Mouse (Mus musculus) spleen, postnatal 4 days (tissue): ENCODE data around the gene Bdkrb2.

ENCODE experiments used
- DNase-seq, 2 experiments: peaks; one replicate each; pipeline ENCODE4 v3.0.0; 2022; ENCODE audit warnings: low spot score in 2 of 2

Bdkrb2 gene

GRCm38 (mm10) chr12:105590786-105591185 is 27.8 kb downstream of the Bdkrb2 start:
- DNase-seq = no peak

- no peak for DNase-seq
These were observed 29.3 kb downstream of the Bdkrb2 start for GRCm38 (mm10) chr12:105592361-105592761.

GRCm38 (mm10) chr12:105593471-105593870 is 30.4 kb downstream of the Bdkrb2 start:
- DNase-seq = no peak

GRCm38 (mm10) chr12:105597135-105597534 is 34.1 kb downstream of the Bdkrb2 start:
- DNase-seq = no peak

- no peak for DNase-seq
These were observed 35.5 kb downstream of the Bdkrb2 start for GRCm38 (mm10) chr12:105598503-105598902.

GRCm38 (mm10) chr12:105599098-105599497 is 36.1 kb downstream of the Bdkrb2 start:
- DNase-seq = no peak

- DNase-seq = no peak
These were observed 38.6 kb downstream of the Bdkrb2 start for GRCm38 (mm10) chr12:105601586-105601985.

GRCm38 (mm10) chr12:105602581-105603210 is 39.7 kb downstream of the Bdkrb2 start, which contains the start of gene Bdkrb1:
TSS of gene Bdkrb1 (plus strand) at chr12:105603085.
- DNase-seq = no peak

GRCm38 (mm10) chr12:105603904-105604303 is 40.9 kb downstream of the Bdkrb2 start:
- DNase-seq = no peak

GRCm38 (mm10) chr12:105605212-105605611 is 42.2 kb downstream of the Bdkrb2 start:
- DNase-seq = no peak

- no peak for DNase-seq
These were observed 43.9 kb downstream of the Bdkrb2 start for GRCm38 (mm10) chr12:105606881-105607280.

- no peak for DNase-seq
These were observed 48.0 kb downstream of the Bdkrb2 start for GRCm38 (mm10) chr12:105611045-105611444.

- peak in 1 of 2 experiments; percentile 26 for DNase-seq
These were observed 48.7 kb downstream of the Bdkrb2 start for GRCm38 (mm10) chr12:105611748-105612147.

- no peak for DNase-seq
These were observed 50.5 kb downstream of the Bdkrb2 start for GRCm38 (mm10) chr12:105613559-105613958.

- no peak for DNase-seq
These were observed 59.0 kb downstream of the Bdkrb2 start for GRCm38 (mm10) chr12:105622048-105622447.

GRCm38 (mm10) chr12:105622981-105623539 is 60.0 kb downstream of the Bdkrb2 start:
- DNase-seq = no peak

- DNase-seq = no peak
These were observed 62.8 kb downstream of the Bdkrb2 start for GRCm38 (mm10) chr12:105625798-105626197.

GRCm38 (mm10) chr12:105634374-105635067 is 71.5 kb downstream of the Bdkrb2 start:
- no peak for DNase-seq

- no peak for DNase-seq
These were observed 73.5 kb downstream of the Bdkrb2 start for GRCm38 (mm10) chr12:105636551-105636950.

- no peak for DNase-seq
These were observed 74.5 kb downstream of the Bdkrb2 start for GRCm38 (mm10) chr12:105637554-105637953.

GRCm38 (mm10) chr12:105642770-105643321 is 79.8 kb downstream of the Bdkrb2 start:
- no peak for DNase-seq
